Mouse (Mus musculus) activated CD4-positive, CD25-positive, alpha-beta regulatory T cell, adult 9 weeks (primary cell): ENCODE measurements around the gene Ltb. TPM values are rescaled to one million over a fixed set of nuclear protein-coding genes. Genes with fewer than 3 reads are reported as not detected.

Source experiments
- polyA plus RNA-seq: library from polyadenylated mRNA; unstranded; fragments of 100-300 nt; shearing (Covaris generic); gene quantifications from one replicate; pipeline ENCODE4 v1.2.1, GENCODE M21; 2017

The Ltb gene
- polyA plus RNA-seq: 1,484 TPM

DNA sequence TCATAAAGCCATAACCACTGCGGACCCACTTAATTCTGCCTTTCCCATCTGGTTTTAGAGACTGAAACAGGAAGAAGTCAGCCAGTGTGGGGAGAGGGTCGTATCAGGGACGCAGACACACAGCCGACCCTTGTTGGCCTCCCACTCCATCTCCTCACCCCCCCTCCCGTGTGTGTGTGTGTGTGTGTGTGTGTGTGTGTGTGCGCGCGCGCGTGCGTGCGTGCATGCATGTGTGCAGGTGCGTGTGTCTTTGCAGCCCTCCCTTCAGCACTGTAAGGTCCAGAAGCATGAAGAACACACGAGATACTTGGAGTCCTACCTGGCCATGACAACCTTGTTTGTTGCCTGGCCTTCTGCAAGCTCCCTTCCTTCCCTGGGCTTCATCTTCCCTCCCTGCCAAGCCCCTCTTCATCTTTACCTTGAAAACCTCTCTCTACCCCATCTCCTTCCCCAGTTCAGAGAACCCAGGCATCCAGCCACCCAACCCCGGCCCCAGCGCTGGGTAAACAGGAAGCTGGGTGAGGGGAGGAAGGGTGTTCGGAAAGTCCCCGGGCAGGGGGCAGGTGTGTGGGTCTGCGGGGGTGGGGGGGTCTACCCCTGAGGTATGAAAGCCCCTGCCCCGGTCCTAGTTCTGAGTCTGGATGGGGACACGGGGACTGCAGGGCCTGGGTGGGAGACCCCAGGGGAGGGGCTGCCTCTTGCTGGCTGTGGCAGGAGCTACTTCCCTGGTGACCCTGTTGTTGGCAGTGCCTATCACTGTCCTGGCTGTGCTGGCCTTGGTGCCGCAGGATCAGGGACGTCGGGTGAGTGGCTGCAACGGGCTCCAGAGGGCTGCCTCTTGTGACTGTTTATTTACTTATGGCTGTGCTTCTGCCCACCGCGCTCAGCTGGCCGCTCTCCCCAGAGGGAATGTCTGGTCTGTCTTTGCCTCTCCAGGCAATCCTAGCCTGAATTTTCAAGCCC lies at the start of gene Ltb:
Gene Ltb, plus strand, starts transcription at position 559 of the 963 bp plus-strand sequence.

DNA sequence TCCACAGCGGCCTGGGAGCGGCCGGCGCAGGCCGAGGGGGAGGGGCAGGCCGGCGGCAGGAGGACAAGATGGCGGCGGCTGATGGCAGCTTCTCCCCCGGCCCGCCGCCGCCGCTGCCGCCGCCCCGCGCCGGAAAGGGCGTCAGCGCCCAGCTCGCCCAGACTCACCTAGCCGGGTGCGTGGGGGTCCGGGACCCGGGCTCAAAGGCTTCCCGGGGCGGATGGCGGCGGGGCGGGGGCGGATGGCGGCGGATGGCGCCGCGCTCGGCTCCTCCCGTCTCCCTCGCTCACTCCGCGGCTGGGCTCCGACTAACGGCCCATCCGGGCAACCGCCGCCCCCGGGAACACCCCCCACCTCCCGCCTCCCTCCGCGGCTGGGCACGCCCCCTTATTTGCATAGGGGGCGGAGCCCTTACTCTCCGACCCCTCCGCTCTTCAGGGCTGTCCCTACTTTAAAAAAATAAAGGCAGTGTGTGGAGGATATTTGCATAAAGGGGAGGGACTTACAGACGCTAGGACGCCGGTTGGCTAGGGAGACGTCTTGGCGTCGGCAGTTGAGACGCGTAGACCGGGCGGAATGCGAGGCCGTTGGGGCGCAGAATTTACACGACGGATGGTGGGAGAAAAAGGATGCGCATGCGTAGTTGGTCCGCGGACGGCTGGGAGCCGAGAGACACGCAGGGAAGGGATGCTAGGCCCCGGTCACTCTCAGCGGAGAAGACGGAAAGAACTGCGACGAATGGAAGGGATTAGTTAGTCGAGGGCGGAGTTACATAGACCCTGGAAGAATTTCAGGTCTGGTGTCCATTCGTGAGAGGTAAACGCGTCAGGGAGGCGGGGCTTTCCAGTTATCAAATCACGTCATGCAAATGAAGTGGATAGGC lies 29.4 kb upstream of the Ltb start, which contains the start of gene Prrc2a:
Gene Prrc2a, minus strand, starts transcription at position 330 of the 883 bp plus-strand sequence.

DNA sequence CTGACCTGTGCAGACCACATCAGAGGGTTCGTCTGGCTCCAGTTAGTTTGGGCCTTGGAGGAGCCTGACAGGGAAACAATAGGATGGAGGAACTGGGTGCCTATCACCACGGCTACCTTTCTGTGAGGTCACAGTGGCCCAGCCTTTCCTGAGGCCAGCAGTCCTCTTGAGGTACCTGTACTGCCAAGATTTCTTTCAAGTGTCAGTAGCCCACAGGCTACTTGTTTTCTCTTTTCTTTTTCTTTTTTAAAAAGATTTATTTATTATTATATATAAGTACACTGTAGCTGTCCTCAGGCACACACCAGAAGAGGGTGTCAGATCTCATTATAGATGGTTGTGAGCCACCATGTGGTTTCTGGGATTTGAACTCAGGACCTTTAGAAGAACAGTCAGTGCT lies 18.3 kb upstream of the Ltb start, which contains the start of gene Aif1:
Gene Aif1, minus strand, starts transcription at position 101 of the 400 bp plus-strand sequence.

DNA sequence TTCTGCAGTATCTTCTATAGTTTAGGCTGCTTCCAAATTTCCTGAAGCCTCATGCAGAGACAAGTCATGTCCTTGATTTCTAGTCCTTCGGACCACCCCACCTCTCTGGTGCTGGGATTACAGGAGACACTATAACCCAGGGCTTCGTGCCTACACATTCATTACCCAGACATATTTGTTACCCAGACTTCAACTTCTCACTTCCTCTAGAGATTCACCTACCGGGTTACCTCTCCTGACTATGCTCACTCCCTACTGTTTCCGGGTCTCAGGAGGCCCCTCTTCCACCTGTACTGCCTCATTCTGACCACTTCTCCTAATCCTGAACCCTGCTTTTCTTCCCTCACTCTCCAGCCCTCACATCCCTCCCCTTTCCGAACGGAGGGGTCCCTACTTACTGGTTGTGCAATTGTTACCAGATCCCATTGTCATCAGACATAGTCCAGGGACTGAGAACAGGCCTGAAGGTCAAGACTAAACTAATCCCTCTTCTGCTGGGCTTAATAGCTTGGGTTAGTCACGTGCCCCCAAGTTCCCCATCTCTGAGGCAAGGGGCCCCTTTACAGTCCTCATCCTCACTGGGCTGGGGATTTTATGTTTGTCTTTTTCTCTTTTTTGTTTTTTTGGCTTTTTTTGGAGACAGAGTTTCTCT lies 6.2 kb upstream of the Ltb start, which contains the start of gene Lst1:
Gene Lst1, minus strand, starts transcription at position 481 of the 652 bp plus-strand sequence.

DNA sequence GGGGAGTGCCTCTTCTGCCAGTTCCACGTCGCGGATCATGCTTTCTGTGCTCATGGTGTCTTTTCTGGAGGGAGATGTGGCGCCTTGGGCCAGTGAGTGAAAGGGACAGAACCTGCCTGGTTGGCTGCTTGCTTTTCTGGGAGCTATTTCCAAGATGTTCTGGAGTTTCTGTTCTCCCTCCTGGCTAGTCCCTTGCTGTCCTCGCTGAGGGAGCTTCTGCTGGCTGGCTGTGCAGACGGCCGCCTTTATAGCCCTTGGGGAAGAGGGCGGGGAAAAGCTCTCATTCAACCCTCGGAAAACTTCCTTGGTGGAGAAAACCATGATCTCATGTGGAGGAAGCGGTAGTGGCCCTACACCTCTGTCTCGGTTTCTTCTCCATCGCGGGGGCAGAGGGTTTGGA lies 7.5 kb downstream of the Ltb start, which contains the start of gene Tnf:
Gene Tnf, minus strand, starts transcription at position 221 of the 400 bp plus-strand sequence.

DNA sequence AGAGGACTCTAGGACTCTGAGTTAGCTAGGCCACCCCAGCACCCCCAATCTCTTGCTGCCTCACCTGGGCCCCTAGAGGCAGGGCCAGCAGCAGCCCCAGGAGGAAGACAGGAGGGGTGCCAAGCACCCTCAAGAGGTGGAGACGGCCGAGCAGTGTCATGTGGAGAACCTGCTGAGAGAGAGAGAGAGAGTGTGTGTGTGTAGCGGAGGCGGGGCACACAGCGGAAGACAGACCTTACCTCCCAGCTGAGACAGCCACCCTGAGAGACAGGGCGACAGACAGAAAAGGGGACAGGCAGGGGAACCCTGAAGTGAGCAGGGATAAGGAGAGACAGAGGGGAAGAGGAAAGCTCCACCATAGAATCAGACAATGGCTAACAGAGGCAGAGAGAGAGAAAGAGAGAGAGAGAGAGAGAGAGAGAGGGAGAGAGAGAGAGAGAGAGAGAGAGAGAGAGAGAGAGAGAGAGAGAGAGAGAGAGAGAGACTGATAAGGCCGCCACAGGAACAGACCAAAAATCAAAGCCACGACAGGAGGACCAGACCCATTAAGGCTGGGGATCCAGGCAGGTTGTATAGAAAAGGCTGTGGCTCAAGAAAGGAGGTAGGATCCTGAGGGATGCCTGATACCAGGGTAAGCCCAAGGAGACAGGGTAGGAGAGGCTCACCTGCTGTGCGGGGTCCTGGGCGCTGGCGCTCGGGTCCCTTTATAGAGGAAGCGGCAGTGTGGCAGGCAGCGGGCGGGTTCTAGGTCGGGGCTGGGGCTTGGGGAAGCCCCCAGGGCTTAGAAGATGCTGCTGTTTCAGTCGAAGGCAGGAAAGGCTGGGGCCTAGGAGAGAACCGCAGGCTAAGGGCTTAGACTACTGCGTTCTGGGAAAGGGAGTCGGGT lies 10.5 kb downstream of the Ltb start, which contains the start of gene Lta:
Gene Lta, minus strand, starts transcription at position 858 of the 886 bp plus-strand sequence.

DNA sequence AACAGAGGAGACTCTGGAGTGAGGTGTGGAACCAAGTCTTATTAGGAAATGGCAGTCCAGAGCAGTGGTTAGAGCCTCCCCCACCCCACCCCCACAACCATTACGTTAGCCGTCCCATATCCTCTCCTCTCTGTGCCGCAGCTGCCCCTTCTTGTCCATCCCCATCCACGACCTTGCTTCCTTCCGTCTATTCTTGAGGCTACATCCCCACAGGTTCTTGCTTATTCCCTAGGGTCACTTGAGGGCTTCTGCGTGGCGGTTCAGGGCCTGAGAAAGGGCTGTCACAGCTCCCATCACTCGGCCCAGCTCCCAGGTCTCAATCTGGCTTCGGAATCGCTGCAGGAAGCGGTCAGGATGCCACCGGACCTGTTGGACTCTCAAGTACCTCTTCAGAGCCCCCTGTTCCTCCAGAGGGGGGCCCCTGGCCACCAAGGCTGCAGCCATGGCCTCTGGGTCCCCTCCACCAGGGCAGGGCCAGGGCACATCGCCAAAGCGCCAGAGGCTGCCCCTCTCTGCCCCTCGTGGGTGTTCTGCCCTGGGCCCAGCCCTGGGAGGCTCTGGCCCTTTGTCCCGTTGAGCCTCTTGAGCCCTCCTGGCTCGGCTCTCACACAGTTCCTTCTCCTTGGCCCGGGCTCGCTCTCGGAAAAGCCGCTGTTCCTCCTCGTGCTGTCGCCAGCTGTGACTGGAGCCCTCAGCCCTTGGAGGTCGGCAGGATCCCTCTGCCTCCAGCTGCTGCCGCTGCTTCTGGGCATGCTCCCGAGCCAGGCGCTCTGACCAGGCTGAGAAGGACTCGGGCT lies 26.1 kb downstream of the Ltb start, which contains the start of gene Gm16181:
Gene Gm16181, plus strand, starts transcription at position 679 of the 797 bp plus-strand sequence.

DNA sequence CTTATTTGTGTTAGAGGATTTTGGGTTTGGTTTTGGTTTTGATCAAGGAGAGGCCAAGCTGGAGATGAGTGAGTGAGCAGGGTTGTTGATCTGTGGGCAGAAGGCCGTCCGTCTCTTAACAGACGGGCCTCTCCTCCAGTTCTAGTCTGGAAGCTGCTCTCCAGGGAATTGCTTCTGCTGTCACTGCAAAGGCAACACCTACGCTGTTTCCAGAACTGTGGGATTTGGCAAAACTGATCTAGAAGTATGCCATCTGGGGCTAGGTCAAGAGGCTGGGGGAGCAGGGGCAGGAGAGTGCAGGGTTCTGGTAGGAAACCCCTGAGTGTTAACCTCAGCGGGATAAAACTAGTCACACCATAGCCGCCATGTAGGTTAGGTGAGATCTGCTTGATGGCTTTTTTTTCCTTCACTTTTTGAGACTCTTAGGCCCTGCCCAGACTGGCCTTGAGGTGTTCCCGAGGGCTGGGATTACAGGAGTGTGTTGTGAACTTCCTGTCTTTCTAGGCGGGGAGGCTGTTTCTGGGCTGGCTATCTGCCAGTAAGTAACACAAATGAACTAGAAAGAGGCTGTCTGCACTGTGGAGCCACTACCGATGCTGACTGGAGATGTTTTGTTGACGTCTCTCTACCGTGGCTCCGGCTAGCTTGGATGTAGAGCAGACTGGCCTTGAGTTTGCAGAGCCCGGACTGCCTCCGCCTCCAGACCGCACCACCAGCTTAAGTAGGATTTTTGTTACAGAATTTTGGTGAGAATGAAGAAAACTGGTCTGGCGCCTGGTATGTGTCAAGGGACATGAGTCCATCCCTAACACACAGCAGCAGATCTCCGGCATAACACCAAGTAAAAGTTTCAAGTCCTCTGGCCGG lies 39.1 kb downstream of the Ltb start, which contains the start of gene Atp6v1g2:
Gene Atp6v1g2, plus strand, starts transcription at position 547 of the 867 bp plus-strand sequence.

DNA sequence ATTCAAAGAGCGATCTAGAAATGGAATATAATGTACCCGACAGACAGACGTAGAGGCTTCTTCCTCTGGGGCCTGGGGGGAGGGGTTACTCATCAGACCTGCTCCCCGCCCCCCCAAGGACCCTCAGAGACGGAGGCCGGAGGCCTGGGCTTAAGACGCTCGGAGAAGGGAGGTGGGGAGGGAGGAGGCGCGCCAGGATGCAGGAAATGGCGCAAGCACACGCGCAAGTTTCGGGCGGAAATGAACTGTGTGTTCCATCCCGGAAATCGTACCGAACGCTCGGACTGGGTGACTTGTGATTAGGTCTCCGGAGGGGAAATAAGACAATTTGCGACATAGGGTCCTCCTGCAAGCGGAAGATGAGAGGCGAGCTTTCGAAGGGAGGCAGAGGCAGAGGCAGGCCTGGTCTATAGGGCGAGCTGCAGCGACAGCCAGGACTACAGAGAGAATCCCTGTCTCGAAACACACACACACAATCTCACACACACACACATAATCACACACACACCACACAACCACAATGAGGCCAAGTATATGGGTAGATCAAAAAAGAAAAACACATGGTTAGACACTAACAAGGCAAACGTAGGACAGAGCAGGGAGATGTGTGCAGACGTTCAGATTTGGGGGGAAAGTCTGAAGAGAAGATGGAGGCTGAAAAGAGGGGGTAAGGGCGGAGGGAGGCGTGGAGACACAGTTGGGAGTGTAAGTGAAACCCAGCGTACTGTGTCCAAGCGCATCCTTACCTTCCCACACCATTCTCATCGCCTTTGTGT lies 41.6 kb downstream of the Ltb start, which contains the start of gene Nfkbil1:
Gene Nfkbil1, minus strand, starts transcription at position 179 of the 776 bp plus-strand sequence.

DNA sequence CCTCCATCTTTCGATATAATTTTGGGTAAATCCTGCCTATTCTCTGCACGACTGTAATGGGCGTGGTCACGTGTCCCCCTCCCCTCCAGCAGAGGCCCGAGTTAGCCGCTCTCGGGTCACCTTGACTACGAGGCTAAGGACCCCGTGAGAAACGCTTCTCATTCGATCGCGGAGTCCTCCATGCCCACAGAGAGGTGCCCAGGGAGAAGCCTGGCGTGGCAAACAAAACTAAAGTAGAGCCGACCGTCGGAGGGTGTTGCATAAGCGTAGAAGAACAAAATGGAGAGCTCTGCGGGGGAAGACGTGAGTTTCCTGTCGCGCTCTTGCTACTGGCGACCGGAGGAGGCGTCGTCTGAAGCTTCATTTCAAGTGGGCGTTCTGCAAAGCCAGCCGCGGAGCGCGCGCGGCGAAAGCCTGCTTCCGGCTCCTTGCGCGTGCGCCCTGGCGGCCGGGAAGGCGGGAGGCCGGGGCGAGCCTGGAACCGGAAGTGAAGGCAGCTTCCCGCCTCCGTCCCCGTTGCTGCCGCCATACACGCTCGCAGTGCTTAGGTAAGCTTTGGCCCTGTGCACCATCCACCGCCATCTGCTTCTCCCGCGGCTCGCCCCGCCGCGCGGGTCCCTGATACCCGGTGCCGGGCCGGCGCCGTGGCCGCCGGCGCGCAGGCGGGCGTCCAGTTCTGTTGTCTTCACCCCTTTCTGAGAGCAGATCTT lies 47.2 kb downstream of the Ltb start, which contains the start of gene Ddx39b:
Gene Ddx39b, plus strand, starts transcription at position 442 of the 710 bp plus-strand sequence.

Other genes starting within 250 kb of the Ltb start
- gene Hspa1b, start 235.2 kb upstream of the Ltb start, polyA plus RNA-seq: 54.2 TPM
- gene Gm20481, start 224.5 kb upstream of the Ltb start, polyA plus RNA-seq: 2.7 TPM
- gene Hspa1a, start 222.3 kb upstream of the Ltb start, polyA plus RNA-seq: 13.2 TPM
- 0.17 TPM for gene Hspa1l, start 221.7 kb upstream of the Ltb start, polyA plus RNA-seq
- gene Lsm2, start 212.6 kb upstream of the Ltb start, polyA plus RNA-seq: 55.0 TPM
- gene Vars, start 193.5 kb upstream of the Ltb start, polyA plus RNA-seq: 187 TPM
- 0.33 TPM for gene Vwa7, start 177.9 kb upstream of the Ltb start, polyA plus RNA-seq
- 0.82 TPM for gene Sapcd1, start 166.4 kb upstream of the Ltb start, polyA plus RNA-seq
- 1.5 TPM for gene Msh5, start 147.7 kb upstream of the Ltb start, polyA plus RNA-seq
- 661 TPM for gene Clic1, start 144.5 kb upstream of the Ltb start, polyA plus RNA-seq
- 2.2 TPM for gene Ddah2, start 135.4 kb upstream of the Ltb start, polyA plus RNA-seq
- gene Ly6g6c, start 129.1 kb upstream of the Ltb start, polyA plus RNA-seq: not detected
- not detected for gene Mpig6b, start 128.3 kb upstream of the Ltb start, polyA plus RNA-seq
- gene Ly6g6e, start 117.5 kb upstream of the Ltb start, polyA plus RNA-seq: not detected
- not detected for gene Ly6g6d, start 116.4 kb upstream of the Ltb start, polyA plus RNA-seq
- not detected for gene Ly6g6f, start 108.8 kb upstream of the Ltb start, polyA plus RNA-seq
- 65.7 TPM for gene Abhd16a, start 105.2 kb upstream of the Ltb start, polyA plus RNA-seq
- not detected for gene Ly6g5c, start 86.2 kb upstream of the Ltb start, polyA plus RNA-seq
- 3.8 TPM for gene Ly6g5b, start 79.0 kb upstream of the Ltb start, polyA plus RNA-seq
- 58.5 TPM for gene Gpank1, start 73.0 kb upstream of the Ltb start, polyA plus RNA-seq
- gene Csnk2b, start 72.4 kb upstream of the Ltb start, polyA plus RNA-seq: 341 TPM
- 5.3 TPM for gene D17H6S53E, start 68.1 kb upstream of the Ltb start, polyA plus RNA-seq
- gene Apom, start 62.4 kb upstream of the Ltb start, polyA plus RNA-seq: not detected
- 48.8 TPM for gene Bag6, start 59.3 kb upstream of the Ltb start, polyA plus RNA-seq
- gene Prrc2a, start 29.5 kb upstream of the Ltb start, polyA plus RNA-seq: 28.9 TPM
- gene Aif1, start 18.4 kb upstream of the Ltb start, polyA plus RNA-seq: 4.8 TPM
- 9.6 TPM for gene Lst1, start 6.0 kb upstream of the Ltb start, polyA plus RNA-seq
- 56.7 TPM for gene Tnf, start 7.6 kb downstream of the Ltb start, polyA plus RNA-seq
- 152 TPM for gene Lta, start 10.9 kb downstream of the Ltb start, polyA plus RNA-seq
- gene Gm16181, start 26.4 kb downstream of the Ltb start, polyA plus RNA-seq: 1.6 TPM
- 6.4 TPM for gene Atp6v1g2, start 39.2 kb downstream of the Ltb start, polyA plus RNA-seq
- gene Nfkbil1, start 41.4 kb downstream of the Ltb start, polyA plus RNA-seq: 16.8 TPM
- 296 TPM for gene Ddx39b, start 47.3 kb downstream of the Ltb start, polyA plus RNA-seq
- gene H2-D1, start 68.3 kb downstream of the Ltb start, polyA plus RNA-seq: 6,634 TPM
- 0.20 TPM for gene H2-Q1, start 126.0 kb downstream of the Ltb start, polyA plus RNA-seq
- gene H2-Q2, start 147.8 kb downstream of the Ltb start, polyA plus RNA-seq: 21.3 TPM
- 49.6 TPM for gene H2-Q4, start 185.2 kb downstream of the Ltb start, polyA plus RNA-seq
- gene H2-Q6, start 230.4 kb downstream of the Ltb start, polyA plus RNA-seq: 973 TPM
- gene H2-Q7, start 244.7 kb downstream of the Ltb start, polyA plus RNA-seq: 2,993 TPM